Mouse (Mus musculus) midbrain, embryonic 10.5 days (tissue): ENCODE measurements at regions not wholly inside any gene's neighbourhood (a gene's known extent, or its start where the extent isn't known, plus 50 kb on each side); places are given as distances from the start of the nearest gene placed in this dataset.
"Not testable (repeated sequence)": the region's sequence is repeated elsewhere in the genome, so short reads cannot be mapped to it uniquely, and the experiment has no call there.

Source experiments
- DNase-seq: peaks from one replicate; pipeline ENCODE4 v3.0.0-alpha.2; 2017; ENCODE audit warnings: low spot score
- H3K27ac ChIP-seq: fragments of 300-500 bp; sonication (generic); replicated peaks from 2 replicates; pipeline ENCODE4 v1.5.1; 2016; ENCODE audit warnings: mild to moderate bottlenecking
- H3K27me3 ChIP-seq: fragments of 300-500 bp; sonication (generic); 2 replicates; pipeline ENCODE4 v1.6.1; 2016; ENCODE audit warnings: low read depth, mild to moderate bottlenecking; ENCODE audit not compliant: poor library complexity, severe bottlenecking
- H3K36me3 ChIP-seq: fragments of 300-500 bp; sonication (generic); 2 replicates; pipeline ENCODE4 v1.6.1; 2016; ENCODE audit warnings: mild to moderate bottlenecking, moderate library complexity
- H3K4me1 ChIP-seq: fragments of 300-500 bp; sonication (generic); 2 replicates; pipeline ENCODE4 v1.6.1; 2016
- H3K4me3 ChIP-seq: fragments of 300-500 bp; sonication (generic); 2 replicates; pipeline ENCODE4 v1.5.1; 2016; ENCODE audit warnings: mild to moderate bottlenecking, moderate library complexity
- H3K9me3 ChIP-seq: fragments of 300-500 bp; sonication (generic); replicated peaks from 2 replicates; pipeline ENCODE4 v1.6.1; 2016; ENCODE audit warnings: mild to moderate bottlenecking
- WGBS: fragments of 180-500 bp; shearing (Covaris S2); methylation state at CpG from one replicate; pipeline ENCODE4 v1.1.7; 2016; 5-methylcytosine and 5-hydroxymethylcytosine counted together

- Histone ChIP-seq H3K27me3 (no peaks in the 10 kb centered on the region), H3K36me3 (no peaks in the 10 kb centered on the region), H3K27ac (no peak overlapping the region), H3K4me1 (no peaks in the 10 kb centered on the region), H3K9me3 (peaks cover 21% of the 10 kb centered on the region; the same call in 1 of the 2 replicates), H3K4me3 (no peak overlapping the region)
- WGBS: 69% methylated on average over 3 of the region's 3 CpGs
- no peak for DNase-seq
These were observed 75.3 kb downstream of the H60c start for GRCm38 (mm10) chr10:3192291-3192690.

GRCm38 (mm10) chr10:3188361-3188760, 79.2 kb downstream of the H60c start:
- no peak for DNase-seq
- no peaks in the 10 kb centered on the region for H3K36me3 ChIP-seq
- 87% methylated on average over 4 of the region's 4 CpGs for WGBS
- peaks cover 29% of the 10 kb centered on the region; the same call in 1 of the 2 replicates for H3K9me3 ChIP-seq
- H3K27ac ChIP-seq: no peak overlapping the region
- H3K4me1 ChIP-seq: no peaks in the 10 kb centered on the region
- no peaks in the 10 kb centered on the region for H3K27me3 ChIP-seq
- no peak overlapping the region for H3K4me3 ChIP-seq

- Histone ChIP-seq H3K27ac (no peak overlapping the region), H3K9me3 (peaks cover 54% of the 10 kb centered on the region), H3K36me3 (no peaks in the 10 kb centered on the region), H3K4me3 (no peak overlapping the region), H3K27me3 (no peaks in the 10 kb centered on the region), H3K4me1 (no peaks in the 10 kb centered on the region)
- DNase-seq: no peak
These were observed 87.5 kb downstream of the H60c start for GRCm38 (mm10) chr10:3180103-3180502.

GRCm38 (mm10) chr10:3173601-3174000, 94.0 kb downstream of the H60c start:
- H3K27me3 ChIP-seq: no peaks in the 10 kb centered on the region
- peaks cover 54% of the 10 kb centered on the region for H3K9me3 ChIP-seq

GRCm38 (mm10) chr10:3172927-3173326, 94.6 kb downstream of the H60c start:
- not testable (repeated sequence) for H3K27me3 ChIP-seq, H3K4me3 ChIP-seq, H3K27ac ChIP-seq, H3K36me3 ChIP-seq, DNase-seq, H3K4me1 ChIP-seq
- WGBS: 63% methylated on average over 4 of the region's 4 CpGs
- H3K9me3 ChIP-seq: peaks cover 54% of the 10 kb centered on the region

More at GRCm38 (mm10) chr10:3173601-3174000, 94.0 kb downstream of the H60c start:
- H3K4me3 ChIP-seq: no peak overlapping the region
- no peak for DNase-seq
- H3K4me1 ChIP-seq: no peaks in the 10 kb centered on the region
- H3K36me3 ChIP-seq: no peaks in the 10 kb centered on the region
- no peak overlapping the region for H3K27ac ChIP-seq

- whole genome bisulfite sequencing: 81% methylated on average over 1 of the region's 1 CpGs
These were observed 95.3 kb downstream of the H60c start for GRCm38 (mm10) chr10:3172257-3172656.

GRCm38 (mm10) chr10:3171366-3171765, 96.2 kb downstream of the H60c start:
- Histone ChIP-seq H3K27ac (no peak overlapping the region), H3K4me1 (no peaks in the 10 kb centered on the region), H3K27me3 (no peaks in the 10 kb centered on the region), H3K9me3 (peaks cover 54% of the 10 kb centered on the region), H3K4me3 (no peak overlapping the region), H3K36me3 (no peaks in the 10 kb centered on the region)
- WGBS: 91% methylated on average over 5 of the region's 5 CpGs
- no peak for DNase-seq

More at GRCm38 (mm10) chr10:3172257-3172656, 95.3 kb downstream of the H60c start:
- H3K36me3 ChIP-seq: no peaks in the 10 kb centered on the region
- peaks cover 54% of the 10 kb centered on the region for H3K9me3 ChIP-seq
- DNase-seq: no peak
- H3K4me1 ChIP-seq: no peaks in the 10 kb centered on the region
- no peak overlapping the region for H3K27ac ChIP-seq
- no peak overlapping the region for H3K4me3 ChIP-seq
- no peaks in the 10 kb centered on the region for H3K27me3 ChIP-seq

- DNase-seq: no peak
- no peaks in the 10 kb centered on the region for H3K36me3 ChIP-seq
- H3K9me3 ChIP-seq: peaks cover 79% of the 10 kb centered on the region
- H3K27ac ChIP-seq: no peak overlapping the region
- H3K27me3 ChIP-seq: no peaks in the 10 kb centered on the region
- WGBS: 92% methylated on average over 4 of the region's 4 CpGs
- no peaks in the 10 kb centered on the region for H3K4me1 ChIP-seq
- H3K4me3 ChIP-seq: no peak overlapping the region
These were observed 112.0 kb downstream of the H60c start for GRCm38 (mm10) chr10:3155542-3155941.

- H3K36me3 ChIP-seq: no peaks in the 10 kb centered on the region
- WGBS: 93% methylated on average over 4 of the region's 4 CpGs
- H3K4me1 ChIP-seq: no peaks in the 10 kb centered on the region
- no peaks in the 10 kb centered on the region for H3K27me3 ChIP-seq
- DNase-seq: no peak
- peaks cover 65% of the 10 kb centered on the region for H3K9me3 ChIP-seq
- no peak overlapping the region for H3K4me3 ChIP-seq
- no peak overlapping the region for H3K27ac ChIP-seq
These were observed 119.4 kb downstream of the H60c start for GRCm38 (mm10) chr10:3148171-3148570.

GRCm38 (mm10) chr10:3139306-3139705, 128.3 kb downstream of the H60c start:
- Histone ChIP-seq H3K27ac (no peak overlapping the region), H3K36me3 (no peaks in the 10 kb centered on the region), H3K27me3 (no peaks in the 10 kb centered on the region), H3K4me1 (no peaks in the 10 kb centered on the region), H3K9me3 (peaks cover 85% of the 10 kb centered on the region), H3K4me3 (no peak overlapping the region)
- DNase-seq: no peak
- 87% methylated on average over 4 of the region's 4 CpGs for WGBS

GRCm38 (mm10) chr10:3127491-3127890, 140.1 kb downstream of the H60c start:
- Histone ChIP-seq H3K9me3 (peaks cover 94% of the 10 kb centered on the region), H3K4me3 (no peak overlapping the region)
- 83% methylated on average over 1 of the region's 1 CpGs for WGBS

GRCm38 (mm10) chr10:3117451-3118070, 150.0 kb downstream of the H60c start:
- H3K9me3 ChIP-seq: peaks cover 84% of the 10 kb centered on the region
- DNase-seq: no peak
- no peaks in the 10 kb centered on the region for H3K36me3 ChIP-seq
- H3K27me3 ChIP-seq: no peaks in the 10 kb centered on the region
- H3K4me3 ChIP-seq: no peak overlapping the region
- no peaks in the 10 kb centered on the region for H3K4me1 ChIP-seq
- no peak overlapping the region for H3K27ac ChIP-seq
- 92% methylated on average over 3 of the region's 3 CpGs for WGBS

More at GRCm38 (mm10) chr10:3127491-3127890, 140.1 kb downstream of the H60c start:
- DNase-seq: no peak
- H3K27me3 ChIP-seq: no peaks in the 10 kb centered on the region
- H3K27ac ChIP-seq: no peak overlapping the region
- no peaks in the 10 kb centered on the region for H3K4me1 ChIP-seq
- no peaks in the 10 kb centered on the region for H3K36me3 ChIP-seq

- H3K9me3 ChIP-seq: peaks cover 63% of the 10 kb centered on the region
- H3K27me3 ChIP-seq, DNase-seq, H3K4me3 ChIP-seq, H3K27ac ChIP-seq, H3K36me3 ChIP-seq, H3K4me1 ChIP-seq: not testable (repeated sequence)
- WGBS: 92% methylated on average over 3 of the region's 8 CpGs
These were observed 153.2 kb downstream of the H60c start for GRCm38 (mm10) chr10:3114421-3114820.

- not testable (repeated sequence) for H3K4me3 ChIP-seq, H3K36me3 ChIP-seq, DNase-seq, H3K4me1 ChIP-seq, H3K27me3 ChIP-seq, H3K27ac ChIP-seq
- WGBS: 87% methylated on average over 2 of the region's 2 CpGs
- peaks cover 72% of the 10 kb centered on the region for H3K9me3 ChIP-seq
These were observed 159.6 kb downstream of the H60c start for GRCm38 (mm10) chr10:3107955-3108354.
